Mouse (Mus musculus) CH12.LX (cell line): ENCODE measurements around the gene C2. TPM values are rescaled to one million over a fixed set of nuclear protein-coding genes. Genes with fewer than 3 reads are reported as not detected.

ENCODE experiments used
- DNase-seq: peaks from one replicate; pipeline ENCODE4 v3.0.0-alpha.2; 2013; ENCODE audit errors: extremely low read depth
- H3K27ac ChIP-seq: 2 replicates; pipeline ENCODE4 v1.5.1; 2012; ENCODE audit warnings: low read depth, mild to moderate bottlenecking, control low read depth, moderate library complexity; ENCODE audit not compliant: insufficient read depth
- H3K27me3 ChIP-seq: replicated peaks from 2 replicates; pipeline ENCODE3; 2012; ENCODE audit warnings: inconsistent platforms
- H3K36me3 ChIP-seq, 2 experiments: replicated peaks in 1 of 2; 2 replicates each; pipeline versions ENCODE3 to v1.6.1; 2012; ENCODE audit warnings: inconsistent platforms in 1 of 2, low read length in 1 of 2, mild to moderate bottlenecking in 1 of 2, mixed read lengths in 1 of 2, moderate library complexity in 1 of 2; ENCODE audit not compliant: control insufficient read depth in 1 of 2, insufficient read depth in 1 of 2
- H3K4me1 ChIP-seq, 2 experiments: 2 replicates each; pipeline ENCODE4 v1.6.1; 2012; ENCODE audit warnings: inconsistent platforms in 1 of 2, moderate library complexity in 1 of 2; ENCODE audit not compliant: insufficient read depth in 2 of 2, control insufficient read depth in 1 of 2
- H3K4me2 ChIP-seq: 2 replicates; pipeline ENCODE4 v1.6.1; 2012; ENCODE audit warnings: low read depth, mild to moderate bottlenecking, control low read depth; ENCODE audit not compliant: poor library complexity, insufficient read depth, severe bottlenecking
- H3K4me3 ChIP-seq, 3 experiments: fragments of 150-350 bp in 1 of 3; sonication (generic) in 1 of 3; replicated peaks in 1 of 3; 2 replicates each; pipeline versions ENCODE3 to v1.5.1; 2011 to 2012; ENCODE audit warnings: low read depth in 2 of 3, low read length in 2 of 3, mild to moderate bottlenecking in 2 of 3, moderate library complexity in 2 of 3, control low read depth in 1 of 3, improper control_type of control experiment in 1 of 3, inconsistent platforms in 1 of 3, mixed read lengths in 1 of 3; ENCODE audit not compliant: poor library complexity in 1 of 3
- H3K79me2 ChIP-seq: replicated peaks from 2 replicates; pipeline ENCODE4 v1.6.1; 2012; ENCODE audit warnings: mild to moderate bottlenecking, moderate library complexity; ENCODE audit not compliant: control insufficient read depth, poor library complexity, insufficient read depth, severe bottlenecking; ENCODE audit errors: extremely low read depth
- H3K9ac ChIP-seq: 2 replicates; pipeline ENCODE4 v1.6.1; 2012; ENCODE audit warnings: low read depth, mild to moderate bottlenecking, control low read depth, moderate library complexity; ENCODE audit not compliant: insufficient read depth
- H3K9me3 ChIP-seq: replicated peaks from 2 replicates; pipeline ENCODE3; 2012; ENCODE audit warnings: low read length, inconsistent platforms, mixed read lengths
- BHLHE40 ChIP-seq: IDR thresholded peaks from 2 replicates; pipeline ENCODE4 v1.6.1; 2011; ENCODE audit warnings: mild to moderate bottlenecking, low read depth, low read length, improper control_type of control experiment
- CTCF ChIP-seq, 2 experiments: IDR thresholded peaks in 1 of 2; conservative IDR thresholded peaks in 1 of 2; 2 replicates each; pipeline ENCODE4 v1.5.1; 2011 to 2012; ENCODE audit warnings: low read depth in 2 of 2, low read length in 2 of 2, improper control_type of control experiment in 1 of 2, inconsistent platforms in 1 of 2, mild to moderate bottlenecking in 1 of 2, moderate library complexity in 1 of 2
- ETS1 ChIP-seq: conservative IDR thresholded peaks from 2 replicates; pipeline ENCODE4 v1.6.1; 2012; ENCODE audit warnings: low read depth, mild to moderate bottlenecking, inconsistent platforms, low read length, improper control_type of control experiment, moderate library complexity
- POLR2AphosphoS2 ChIP-seq: IDR thresholded peaks from 2 replicates; pipeline ENCODE4 v1.6.1; 2011; ENCODE audit warnings: low read depth, low read length, improper control_type of control experiment
- RAD21 ChIP-seq: IDR thresholded peaks from 2 replicates; pipeline ENCODE4 v1.6.1; 2011; ENCODE audit warnings: low read depth, mild to moderate bottlenecking, low read length, improper control_type of control experiment, moderate library complexity
- SIN3A ChIP-seq: IDR thresholded peaks from 2 replicates; pipeline ENCODE4 v1.6.1; 2012; ENCODE audit warnings: low read length, improper control_type of control experiment, inconsistent platforms
- SMC3 ChIP-seq: IDR thresholded peaks from 2 replicates; pipeline ENCODE4 v1.6.1; 2011; ENCODE audit warnings: low read depth, low read length, improper control_type of control experiment
- TBP ChIP-seq: conservative IDR thresholded peaks from 2 replicates; pipeline ENCODE4 v1.6.1; 2011; ENCODE audit warnings: low read depth, low read length, improper control_type of control experiment
- UBTF ChIP-seq: IDR thresholded peaks from 2 replicates; pipeline ENCODE4 v1.6.1; 2012; ENCODE audit warnings: low read depth, mild to moderate bottlenecking, inconsistent platforms, low read length, improper control_type of control experiment, moderate library complexity
- ZNF384 ChIP-seq: IDR thresholded peaks from 2 replicates; pipeline ENCODE4 v1.6.1; 2012; ENCODE audit warnings: low read depth, low read length, improper control_type of control experiment, inconsistent platforms
- dilution Hi-C: fragments of 300-500 bp; cut with MboI; formaldehyde crosslinking; loops from 2 replicates; pipeline ENCODE4 v1.14.3; 2020; ENCODE audit warnings: low sequenced_read_pairs; ENCODE audit not compliant: extremely low pct_unique_long_range_greater_than_20kb, extremely low pct_ligation_motif_present
- in situ Hi-C: fragments of 300-500 bp; cut with MboI; formaldehyde crosslinking; loops from 3 replicates; pipeline ENCODE4 v1.14.3; 2019; ENCODE audit warnings: low sequenced_read_pairs, low pct_ligation_motif_present, low pct_unique_long_range_greater_than_20kb, mixed read lengths
- polyA plus RNA-seq: library from polyadenylated mRNA; unstranded; fragments of >175 nt; gene quantifications from 2 replicates; pipeline ENCODE4 v1.2.1, GENCODE M21; 2012; ENCODE audit warnings: low read depth; ENCODE audit not compliant: insufficient read length
- total RNA-seq, 2 experiments: library from RNA; depleted of rRNA; stranded (reverse); fragments of 300-350 nt in 1 of 2; fragments of >200 nt in 1 of 2; gene quantifications; 2 replicates each; pipeline ENCODE4 v1.2.3; 2012 to 2014

C2 gene
- total and polyA plus RNA-seq, 3 experiments = 1.3 to 6.6 (median 3.1) TPM

DNA sequence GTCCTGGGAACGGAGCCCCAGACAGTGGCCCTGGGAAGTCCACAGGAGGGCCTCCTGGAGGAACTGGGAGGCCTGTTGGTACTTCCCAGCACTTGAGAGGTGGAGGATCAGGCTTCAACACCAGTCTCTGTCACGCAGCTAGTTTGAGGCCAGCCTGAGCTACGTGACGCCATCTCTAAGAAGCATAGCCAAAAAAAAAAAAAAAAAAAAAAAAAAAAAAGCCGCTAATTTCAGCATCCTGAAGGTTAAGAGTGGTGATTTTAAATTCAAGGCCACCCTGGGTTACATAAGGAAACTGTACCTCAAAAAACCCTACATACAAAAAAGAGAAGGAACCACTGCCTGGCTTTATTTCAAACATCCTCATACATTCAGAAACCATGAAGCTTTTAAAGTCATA is 26.2 kb upstream of the C2 start:
- H3K79me2 ChIP-seq = no peaks in the 10 kb centered on the region
- peaks cover 19 to 25% of the 10 kb centered on the region in 2 experiments for H3K4me1 ChIP-seq
- no peak for DNase-seq
- TF ChIP-seq ETS1 (no peak), ZNF384 (peak; percentile 72)
- H3K9me3 ChIP-seq = no peaks in the 10 kb centered on the region
- in situ Hi-C loops = no loop called here
- H3K36me3 ChIP-seq = peaks cover 0 to 3% of the 10 kb centered on the region in 2 experiments
- H3K4me3 ChIP-seq = no peak overlapping the region
- no peak overlapping the region for H3K27ac ChIP-seq
- no peaks in the 10 kb centered on the region for H3K27me3 ChIP-seq
- H3K4me2 ChIP-seq = no peak overlapping the region
- H3K9ac ChIP-seq = no peak overlapping the region
- dilution Hi-C loops = no loop called here

DNA sequence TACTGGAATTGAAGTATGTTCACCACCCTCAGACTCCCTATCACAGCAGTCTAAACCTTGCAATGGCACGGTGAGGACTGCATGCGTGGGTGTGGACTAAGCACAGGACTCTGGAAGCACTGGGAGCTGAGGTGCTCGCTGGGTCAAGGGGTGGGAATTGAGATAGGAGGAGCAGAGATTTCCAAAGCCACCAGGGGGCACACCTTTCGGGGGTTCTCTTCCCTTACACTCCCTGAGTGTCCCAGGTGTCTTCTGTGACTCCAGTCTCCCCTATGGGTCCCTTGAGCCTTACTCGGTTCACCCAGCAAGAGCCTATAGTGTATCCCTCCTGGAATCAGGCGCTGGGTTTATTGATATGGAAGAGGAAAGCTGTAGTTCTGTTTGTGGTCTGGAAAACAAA is 24.9 kb upstream of the C2 start:
- Histone ChIP-seq H3K27ac (no peak overlapping the region), H3K4me2 (peak overlapping the region; percentile 60), H3K27me3 (no peaks in the 10 kb centered on the region), H3K79me2 (no peaks in the 10 kb centered on the region), H3K4me3 (no peak overlapping the region), H3K36me3 (peaks cover 0 to 3% of the 10 kb centered on the region in 2 experiments), H3K9me3 (no peaks in the 10 kb centered on the region), H3K4me1 (peaks cover 19 to 25% of the 10 kb centered on the region in 2 experiments), H3K9ac (no peak overlapping the region)
- TF ChIP-seq SMC3 = peak; percentile 55
- TF ChIP-seq RAD21 = peak; percentile 21
- TF ChIP-seq BHLHE40 = no peak
- peak; percentile 9 to 63; a peak in 2 of 4 replicates for TF ChIP-seq CTCF (conservative IDR thresholded peaks at IDR 0.05 in 1 of 2, IDR thresholded peaks at IDR 0.05 in 1 of 2; ENCODE audit: low read depth in 2 of 2, low read length in 2 of 2)
- no peak for TF ChIP-seq TBP
- in situ Hi-C loops = no loop called here
- peak; percentile 36 for DNase-seq
- dilution Hi-C loops = no loop called here

DNA sequence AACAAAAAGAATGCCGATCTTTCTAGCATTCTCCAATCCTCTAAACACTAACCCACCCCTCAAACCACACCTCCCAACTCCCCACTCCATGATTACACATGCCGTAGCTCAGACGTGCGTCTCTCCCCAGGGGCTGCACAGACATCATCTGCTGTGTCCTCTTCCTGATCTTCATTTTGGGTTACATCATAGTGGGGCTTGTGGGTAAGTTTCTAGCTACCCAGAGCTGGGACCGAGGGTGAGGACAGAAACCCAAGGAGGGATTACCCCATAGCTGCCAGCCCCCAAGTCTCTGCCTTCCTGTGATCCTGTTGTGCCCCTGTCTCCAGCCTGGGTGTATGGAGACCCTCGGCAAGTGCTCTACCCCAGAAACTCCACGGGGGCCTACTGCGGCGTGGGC is 19.1 kb upstream of the C2 start:
- Histone ChIP-seq H3K27ac (no peak overlapping the region), H3K4me3 (no peak overlapping the region), H3K9ac (no peak overlapping the region), H3K79me2 (no peaks in the 10 kb centered on the region), H3K36me3 (peaks cover 17 to 22% of the 10 kb centered on the region in 2 experiments), H3K27me3 (no peaks in the 10 kb centered on the region), H3K9me3 (no peaks in the 10 kb centered on the region), H3K4me1 (peaks cover 3 to 36% of the 10 kb centered on the region in 2 experiments; a peak in 3 of 4 replicates), H3K4me2 (no peak overlapping the region)
- in situ Hi-C loops = no loop called here
- DNase-seq = no peak
- TF ChIP-seq TBP (no peak), SIN3A (no peak), UBTF (no peak), POLR2AphosphoS2 (no peak)
- dilution Hi-C loops = no loop called here
